Mouse (Mus musculus): ENCODE data around the gene Ceacam3.
"Not testable (repeated sequence)": the region's sequence is repeated elsewhere in the genome, so short reads cannot be mapped to it uniquely, and the experiment has no call there.

The Ceacam3 gene

DNA sequence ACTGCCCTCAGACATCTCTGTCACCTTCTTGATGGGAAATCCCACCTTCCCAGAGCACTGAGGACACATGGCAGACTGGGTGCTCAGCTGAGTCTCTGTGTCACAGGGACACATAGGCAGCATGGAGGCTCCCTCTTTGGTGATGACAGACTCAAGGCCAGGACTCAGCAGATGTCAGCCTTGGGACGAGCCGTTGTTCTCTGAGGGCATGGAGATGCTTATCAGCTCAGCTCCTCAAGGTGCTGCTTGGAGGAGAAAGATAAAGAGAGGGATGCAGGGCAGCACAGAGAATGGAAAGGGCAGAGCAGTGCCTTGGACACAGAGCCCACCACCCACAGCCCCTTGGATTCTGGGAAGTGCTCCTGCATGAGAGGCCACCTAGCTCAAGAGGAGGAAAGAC is at the start of gene Ceacam3:
Gene Ceacam3, plus strand, starts transcription at position 352 of the 400 bp plus-strand sequence.
- no peak for DNase-seq (ENCODE audit: low read depth, low spot score)

DNA sequence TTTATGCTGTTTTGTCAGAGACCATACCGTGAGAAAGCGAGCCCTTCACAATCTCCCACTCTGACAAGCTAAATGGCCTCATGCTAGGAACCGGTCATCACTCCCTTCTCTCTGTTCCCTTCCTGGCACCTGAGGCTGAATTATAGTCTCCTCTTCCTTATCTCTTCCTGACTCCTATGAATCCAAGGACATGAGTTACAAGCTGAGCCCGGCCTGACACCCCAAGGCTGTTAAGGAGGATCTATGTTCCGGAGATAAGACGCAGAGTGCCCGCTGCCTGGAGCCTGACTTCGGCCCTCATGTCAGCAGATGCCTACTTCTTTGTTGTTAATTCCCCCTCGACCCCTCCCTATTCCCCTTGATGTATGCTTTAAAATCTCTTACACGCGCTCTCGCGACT is 48.5 kb upstream of the Ceacam3 start:
- not testable (repeated sequence) for DNase-seq (ENCODE audit: low read depth, low spot score)

DNA sequence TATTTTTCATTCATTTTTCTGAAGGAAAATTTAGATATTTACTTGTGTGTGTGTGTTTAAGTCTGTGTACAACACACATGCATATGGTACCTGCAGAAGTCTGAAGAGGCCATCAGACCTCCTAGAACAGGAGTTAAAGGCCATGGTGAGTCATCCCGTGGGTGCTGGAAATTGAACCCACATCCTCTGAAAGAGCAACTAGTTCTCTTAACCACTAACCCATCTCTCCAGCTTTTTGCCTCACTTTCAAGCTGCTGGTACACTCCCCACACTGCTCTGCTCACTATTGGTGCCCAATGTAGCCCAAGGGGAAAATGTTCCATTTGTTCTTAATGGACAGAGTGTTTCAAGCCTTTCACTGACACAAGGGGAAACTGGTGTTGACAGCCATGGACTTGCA is 14.8 kb upstream of the Ceacam3 start:
- no peak for DNase-seq (ENCODE audit: low read depth, low spot score)

DNA sequence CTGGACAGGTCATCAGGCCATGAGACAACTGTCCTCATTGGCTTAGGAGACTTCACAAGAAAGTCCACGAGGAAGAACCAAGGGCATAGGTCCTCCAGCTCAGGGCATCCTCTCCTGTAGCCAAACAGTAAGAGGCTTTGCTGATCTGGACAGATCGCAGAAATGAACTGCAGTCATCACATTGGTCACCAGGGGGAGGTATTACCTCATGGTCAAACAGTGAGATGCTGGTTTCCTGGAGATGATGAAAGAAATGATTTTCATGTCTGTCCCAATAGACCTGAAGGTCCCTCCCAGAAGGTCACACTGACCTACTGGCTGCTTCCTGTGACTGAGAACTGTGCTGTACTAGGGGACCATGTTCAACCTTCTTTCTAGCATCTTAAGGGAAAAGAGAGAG is 5.6 kb downstream of the Ceacam3 start:
- no peak for DNase-seq (ENCODE audit: low read depth, low spot score)

DNA sequence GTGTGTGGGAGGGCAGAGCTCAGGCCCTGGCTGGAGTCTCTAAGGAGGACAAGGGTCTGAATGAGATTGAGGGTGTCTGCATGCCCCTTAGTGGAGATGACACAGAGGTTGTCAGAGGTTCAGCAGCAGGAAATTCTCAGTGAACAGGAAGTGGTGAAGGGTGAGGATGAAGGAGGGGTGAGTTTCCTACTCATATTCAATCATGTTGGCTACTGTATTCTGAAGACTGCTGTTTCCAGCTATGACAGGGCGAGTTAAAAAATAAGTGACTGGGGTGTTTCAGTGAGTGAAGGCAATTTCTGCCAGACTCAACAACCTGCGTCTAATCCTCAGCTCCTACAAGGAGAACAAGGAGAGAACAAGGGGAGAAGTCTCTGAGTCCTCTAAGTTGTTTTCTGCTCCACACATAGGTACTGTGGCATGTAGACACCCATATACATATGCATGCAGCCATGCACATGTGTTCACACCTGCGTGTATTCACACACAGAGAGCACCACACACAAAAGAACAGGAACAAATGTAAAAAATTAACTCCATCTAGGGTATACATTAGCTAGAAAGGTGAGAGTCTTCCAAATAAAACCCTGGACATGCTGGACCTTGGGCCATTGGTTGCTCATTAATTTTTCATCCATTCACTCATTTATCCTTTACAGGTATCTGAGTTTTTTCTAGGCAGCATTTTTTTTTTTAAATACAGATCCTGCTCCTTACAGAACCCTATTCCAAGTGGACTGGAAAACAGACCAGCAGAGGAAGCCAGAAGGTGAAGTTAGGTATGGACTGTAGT is 7.0 kb downstream of the Ceacam3 start:
- DNase-seq (ENCODE audit: low read depth, low spot score) = no peak

DNA sequence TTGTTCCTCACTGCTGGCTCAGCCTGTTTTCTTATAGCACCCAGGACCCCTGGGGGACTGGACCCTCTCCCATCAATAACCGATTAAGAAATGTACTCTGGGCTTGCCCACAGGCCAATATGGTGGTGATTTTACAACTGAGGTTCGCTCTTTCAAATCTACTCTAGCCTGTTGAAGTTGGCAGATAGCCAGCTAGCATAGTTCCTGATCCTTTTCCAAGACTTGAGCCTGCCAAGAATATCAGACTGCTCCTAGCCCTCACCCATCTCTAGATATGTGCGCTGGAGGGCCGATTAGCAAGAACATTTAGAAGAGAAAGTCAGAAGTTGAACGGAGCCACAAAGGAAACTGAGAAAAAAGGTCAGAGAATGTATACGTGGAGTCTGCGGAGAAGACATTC is 8.9 kb downstream of the Ceacam3 start:
- no peak for DNase-seq (ENCODE audit: low read depth, low spot score)

DNA sequence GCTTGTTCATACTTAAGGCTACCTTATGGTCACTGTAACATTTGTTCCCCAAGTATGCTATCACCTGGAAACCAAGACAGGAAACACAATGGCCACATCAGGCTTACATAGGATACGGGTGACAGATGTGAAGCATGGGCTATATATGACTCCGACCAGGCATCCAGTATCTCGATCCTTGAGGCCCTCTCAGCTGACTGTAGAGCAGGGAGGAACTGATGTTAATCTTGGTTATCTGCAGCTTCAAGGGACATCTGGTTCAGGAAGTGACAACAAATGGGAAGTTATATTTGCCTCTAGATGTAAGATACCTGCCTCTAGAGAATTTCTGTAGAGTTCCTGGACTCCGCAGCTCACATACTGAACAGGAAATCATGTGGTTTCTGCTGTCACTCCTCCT is 21.7 kb downstream of the Ceacam3 start:
- no peak for DNase-seq (ENCODE audit: low read depth, low spot score)

DNA sequence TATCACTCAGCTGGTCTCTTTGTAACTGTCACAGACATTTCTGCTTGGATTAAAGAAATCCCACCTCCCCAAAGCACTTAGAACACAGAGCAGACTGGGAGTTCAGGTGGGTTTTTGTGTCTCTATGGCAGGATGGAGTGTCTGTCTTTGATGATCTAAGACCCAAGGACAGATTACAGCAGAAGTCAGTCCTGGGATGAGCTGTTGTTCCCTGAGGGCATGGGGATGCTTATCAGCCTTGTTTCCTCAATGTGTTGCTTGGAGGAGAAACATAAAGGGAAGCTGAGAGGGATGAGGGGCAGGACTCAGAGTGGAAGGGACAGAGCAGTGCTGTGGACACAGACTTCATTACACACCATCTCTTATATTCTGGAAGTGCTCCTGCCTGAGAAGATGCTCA is 53.1 kb downstream of the Ceacam3 start, which contains the start of gene Psg29:
Gene Psg29, plus strand, starts transcription at position 301 of the 400 bp plus-strand sequence.
- no peak for DNase-seq (ENCODE audit: low read depth, low spot score)

DNA sequence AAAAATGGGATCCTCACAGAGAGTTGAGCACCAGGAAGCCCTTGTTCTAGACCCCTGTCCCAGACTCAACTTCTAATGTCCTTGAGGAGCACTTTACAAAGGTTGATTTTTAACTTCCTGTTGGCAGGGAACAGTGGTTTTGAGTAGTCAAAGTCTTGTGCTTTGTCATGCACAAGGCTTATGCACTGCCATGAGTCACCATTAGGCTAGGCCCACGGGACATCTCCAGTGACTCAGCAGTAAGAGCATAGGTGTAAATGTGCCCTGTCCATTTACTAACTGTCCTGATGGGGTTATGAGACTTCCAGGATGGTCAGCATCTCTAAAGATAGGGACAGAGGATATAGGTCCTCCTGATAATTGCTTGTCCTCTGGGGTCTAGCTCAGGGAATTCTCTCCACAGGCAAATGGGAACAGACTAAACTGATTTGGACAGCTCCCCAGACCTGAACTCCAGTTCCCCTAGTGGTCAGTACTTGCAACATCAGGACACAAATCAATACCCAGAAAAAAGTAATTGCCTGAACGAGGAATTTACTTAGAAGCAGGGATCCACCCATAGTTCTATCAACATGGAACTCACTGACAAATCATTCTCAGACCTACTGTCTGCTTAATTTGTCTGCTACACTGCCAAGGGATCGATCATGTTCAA is 55.6 kb downstream of the Ceacam3 start:
- no peak for DNase-seq (ENCODE audit: low read depth, low spot score)

All from skeletal muscle tissue, adult 2 months (tissue).